14 mouse cellular contexts compared by ENCODE assay signal in the genomic region with DNA sequence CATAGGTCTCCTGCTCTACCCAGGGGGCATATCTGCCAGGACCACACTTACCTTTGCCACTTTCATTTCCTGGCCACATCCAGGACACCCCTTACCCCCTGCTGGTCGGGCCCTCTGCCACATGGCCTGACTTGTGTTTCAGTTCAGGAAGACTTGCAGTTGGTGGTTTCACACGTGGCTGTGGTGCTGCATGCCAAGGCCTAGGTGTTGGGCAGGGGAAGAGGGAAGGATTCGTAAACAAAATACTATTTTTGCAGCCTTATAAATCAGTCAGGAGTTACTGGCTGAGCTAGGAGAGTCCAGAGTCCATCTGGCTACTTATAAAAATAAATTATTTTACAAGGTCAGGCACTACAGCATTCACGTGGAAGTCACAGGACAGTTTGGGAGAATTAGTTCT.
DNase-seq lines count a peak whose midpoint lies in the region.
"Had no signal": no experiment of that assay in that cellular context is flagged by ENCODE, and none has a peak within 500 bp of the region (broad histone marks: within the 10 kb centered on the region; RNA-seq: fewer than 3 reads in every experiment).

No protein-coding gene starts in this region.

- 75% methylated on average over 4 of the region's 4 CpGs for WGBS in limb, embryonic 10.5 days

- peaks cover 48% of the 10 kb centered on the region for H3K4me1 ChIP-seq in limb, embryonic 10.5 days

- no peaks in the 10 kb centered on the region for H3K27me3 ChIP-seq in limb, embryonic 10.5 days (ENCODE audit: low read depth, poor library complexity, severe bottlenecking)
- H3K27me3 ChIP-seq: heart, embryonic 13.5 days; lung, embryonic 15.5 days had no signal

- peak; percentile 48 for DNase-seq in gastrocnemius, adult 18-20 months (ENCODE audit: low spot score)
- no peak for DNase-seq in gastrocnemius, postnatal 36 days
- peak; percentile 63 for DNase-seq in 416B (ENCODE audit: low read depth)
- peak; percentile 57 to 62 for DNase-seq in cerebellum, postnatal 36 days
- DNase-seq in limb, embryonic 10.5 days (ENCODE audit: low spot score): no peak
- DNase-seq in right cerebral cortex, postnatal 25 days: no peak
- no peak for DNase-seq in embryo, embryonic 11 days
- DNase-seq in right cerebral cortex, postnatal 36 days (ENCODE audit: low spot score in 2 of 2): no peak
- DNase-seq: adrenal gland, postnatal 14 days; B cell, adult 2 months; layer of hippocampus, postnatal 36 days had no signal

- 0 out of 2 replicates have a peak overlapping the region, but pooled peaks have one; percentile 12 for H3K27ac ChIP-seq in limb, embryonic 10.5 days
- H3K27ac ChIP-seq: heart, embryonic 13.5 days; hindbrain, embryonic 14.5 days; lung, embryonic 15.5 days had no signal

- H3K9me3 ChIP-seq in limb, embryonic 10.5 days (replicated peaks): no peaks in the 10 kb centered on the region
- H3K9me3 ChIP-seq: heart, embryonic 13.5 days; lung, embryonic 15.5 days had no signal

- intact Hi-C loops in gastrocnemius, postnatal 36 days (cut with DNase I): no loop called here

- no peak overlapping the region for H3K4me3 ChIP-seq in limb, embryonic 10.5 days
- H3K4me3 ChIP-seq: heart, embryonic 13.5 days; lung, embryonic 15.5 days had no signal

- H3K36me3 ChIP-seq in limb, embryonic 10.5 days: peaks cover 87% of the 10 kb centered on the region

Comparison
In these comparisons a context has a peak if more than half of its experiments do, and no peak if none do; other contexts are left out.
1. DNase-seq: peak in gastrocnemius, adult 18-20 months (single experiment), 416B (single experiment) and cerebellum, postnatal 36 days (2 of 2); none in gastrocnemius, postnatal 36 days (0 of 2), limb, embryonic 10.5 days (single experiment), right cerebral cortex, postnatal 25 days (single experiment), embryo, embryonic 11 days (single experiment) and right cerebral cortex, postnatal 36 days (0 of 2).